Mouse (Mus musculus): ENCODE results near the gene Dclre1b. TPM values are rescaled to one million over a fixed set of nuclear protein-coding genes. Genes with fewer than 3 reads are reported as not detected.
"Not testable (repeated sequence)": the region's sequence is repeated elsewhere in the genome, so short reads cannot be mapped to it uniquely, and the experiment has no call there.

The Dclre1b gene
- polyA plus RNA-seq, 1 experiment from 2014 or later: 29.7 TPM

DNA sequence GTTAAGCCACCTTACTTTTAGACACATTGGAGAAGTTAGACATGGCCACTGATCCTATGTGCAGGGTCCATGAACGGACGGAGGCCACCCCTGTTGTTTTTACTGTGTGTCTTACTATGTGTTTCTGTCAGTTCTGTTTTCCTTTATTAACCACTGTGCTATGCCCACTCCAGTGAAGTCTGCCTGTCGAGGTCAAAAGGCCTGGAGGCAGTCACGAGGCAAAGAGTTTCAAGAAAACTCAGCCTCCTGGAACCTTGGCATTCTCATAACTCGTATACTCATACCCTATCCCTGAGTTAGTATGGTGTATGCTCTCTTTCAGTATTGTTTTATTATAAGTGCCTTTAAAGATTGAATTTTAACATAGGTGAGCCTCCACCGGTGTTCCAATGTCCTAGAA lies 30.5 kb upstream of the Dclre1b start:
- 79% methylated on average over 6 of the region's 6 CpGs for WGBS (ENCODE audit: insufficient replicate concordance)
- H3K36me3 ChIP-seq (replicated peaks): no peaks in the 10 kb centered on the region
- no peak for ATAC-seq (ENCODE audit: insufficient read depth)

DNA sequence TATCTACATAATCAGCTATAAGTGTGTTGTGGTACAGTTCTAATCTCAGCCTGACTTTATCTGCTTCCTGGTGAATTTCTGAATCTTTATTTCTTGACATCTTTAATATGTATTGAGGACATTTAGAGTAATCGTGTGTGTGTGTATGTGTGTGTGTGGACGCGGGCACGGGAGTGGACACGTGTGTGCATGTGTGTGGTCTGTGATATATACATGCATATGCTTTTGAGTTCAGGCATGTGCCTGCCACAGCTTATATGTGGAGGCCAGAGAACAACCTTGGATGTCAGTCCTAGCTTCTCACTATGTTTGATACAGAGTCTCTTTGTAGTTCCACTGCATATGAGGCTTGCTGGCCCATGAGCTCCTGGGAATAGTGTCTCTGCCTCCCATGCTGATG lies 27.2 kb upstream of the Dclre1b start:
- Histone ChIP-seq H3K36me3 (replicated peaks) (no peaks in the 10 kb centered on the region), H3K4me2 (no peak overlapping the region), H3K27ac (replicated peaks) (no peak overlapping the region), H3K4me1 (replicated peaks) (peaks cover 19% of the 10 kb centered on the region), H3K9me3 (replicated peaks) (no peaks in the 10 kb centered on the region), H3K9ac (no peak overlapping the region), H3K4me3 (replicated peaks) (no peak overlapping the region), H3K27me3 (no peaks in the 10 kb centered on the region)
- WGBS (ENCODE audit: insufficient replicate concordance): 90% methylated on average over 5 of the region's 5 CpGs
- ATAC-seq (ENCODE audit: insufficient read depth): no peak

More for the DNA sequence above, 30.5 kb upstream of the Dclre1b start:
- Histone ChIP-seq H3K27ac (replicated peaks) (no peak overlapping the region), H3K4me1 (replicated peaks) (no peaks in the 10 kb centered on the region), H3K9me3 (replicated peaks) (no peaks in the 10 kb centered on the region), H3K9ac (no peak overlapping the region), H3K4me3 (replicated peaks) (no peak overlapping the region), H3K4me2 (no peak overlapping the region), H3K27me3 (no peaks in the 10 kb centered on the region)

DNA sequence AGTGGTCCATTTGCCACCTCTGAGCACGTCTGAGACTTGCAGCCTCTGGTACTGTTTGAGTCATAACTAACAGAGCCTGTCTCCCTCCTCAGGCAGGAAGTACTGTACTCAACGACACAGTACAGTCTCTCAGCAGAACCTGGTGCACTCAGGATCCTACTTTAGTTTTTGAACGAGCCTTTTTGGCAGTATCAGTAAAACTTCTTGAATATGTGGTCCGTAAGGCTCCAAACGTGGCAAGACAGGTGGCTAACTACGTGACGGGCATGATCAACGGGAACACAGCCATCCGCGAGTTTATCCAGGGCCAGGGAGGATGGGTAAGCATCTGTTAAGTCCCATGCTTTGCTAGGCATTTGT lies 26.7 kb upstream of the Dclre1b start:
- Histone ChIP-seq H3K27me3 (no peaks in the 10 kb centered on the region), H3K4me2 (no peak overlapping the region), H3K36me3 (replicated peaks) (no peaks in the 10 kb centered on the region), H3K4me3 (replicated peaks) (no peak overlapping the region), H3K9me3 (replicated peaks) (no peaks in the 10 kb centered on the region), H3K27ac (replicated peaks) (no peak overlapping the region), H3K9ac (no peak overlapping the region), H3K4me1 (replicated peaks) (peaks cover 19% of the 10 kb centered on the region)
- 71% methylated on average over 10 of the region's 10 CpGs for WGBS (ENCODE audit: insufficient replicate concordance)
- no peak for ATAC-seq (ENCODE audit: insufficient read depth)

DNA sequence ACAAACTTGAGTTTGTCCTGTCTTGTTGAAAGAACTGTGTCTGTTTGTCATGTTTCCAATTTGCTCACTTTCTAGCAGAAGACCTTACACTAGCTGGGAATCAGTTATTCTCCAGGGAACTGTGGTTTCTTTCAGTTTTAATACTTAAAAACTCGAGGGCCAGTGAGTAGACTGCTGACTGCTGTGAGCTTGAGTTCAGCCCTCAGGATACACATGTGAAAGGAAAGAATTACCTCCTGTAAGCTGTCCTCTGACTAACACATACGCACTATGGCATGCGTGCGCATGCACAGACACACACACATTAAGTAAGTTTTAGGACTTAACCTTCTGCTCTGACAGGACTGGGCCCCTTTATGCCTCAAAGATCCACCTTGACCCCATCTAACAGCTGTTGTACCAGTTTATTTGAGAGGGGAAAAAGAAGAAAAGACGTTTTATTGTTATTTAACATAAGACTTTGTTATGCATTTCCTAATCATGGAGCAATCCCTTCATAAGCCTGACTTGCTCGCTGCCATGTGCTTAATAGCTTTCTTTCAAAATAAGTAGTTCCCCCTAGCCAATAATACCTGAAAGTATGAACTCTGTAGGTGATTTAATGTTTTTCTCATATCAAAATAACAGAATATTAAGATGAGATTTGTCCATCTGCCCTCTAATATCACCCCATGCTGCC lies 26.2 kb upstream of the Dclre1b start:
- Histone ChIP-seq H3K27me3 (no peaks in the 10 kb centered on the region), H3K9ac (no peak overlapping the region), H3K4me2 (no peak overlapping the region), H3K27ac (replicated peaks) (no peak overlapping the region), H3K9me3 (replicated peaks) (no peaks in the 10 kb centered on the region), H3K36me3 (replicated peaks) (no peaks in the 10 kb centered on the region), H3K4me1 (replicated peaks) (peaks cover 19% of the 10 kb centered on the region), H3K4me3 (replicated peaks) (no peak overlapping the region)
- 71% methylated on average over 6 of the region's 6 CpGs for WGBS (ENCODE audit: insufficient replicate concordance)
- ATAC-seq (ENCODE audit: insufficient read depth): no peak

DNA sequence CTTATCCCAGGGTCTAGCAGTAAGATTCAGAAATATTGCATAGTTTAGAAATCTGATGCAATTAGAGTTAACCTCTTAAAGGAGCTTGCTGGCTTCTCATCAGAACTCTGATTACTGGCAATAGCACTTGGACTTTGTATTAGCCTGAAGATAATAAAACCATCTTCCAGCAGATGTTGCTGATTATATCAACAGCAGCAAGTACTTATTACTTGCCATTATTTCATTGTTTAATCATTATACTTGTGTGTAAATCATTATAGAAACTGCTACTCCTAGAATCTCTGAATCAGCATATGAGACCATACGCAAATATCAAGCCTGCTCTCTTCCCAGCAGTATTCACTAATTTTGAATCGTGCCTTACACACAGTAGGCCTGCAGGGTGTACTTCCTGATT lies 24.8 kb upstream of the Dclre1b start:
- H3K36me3 ChIP-seq (replicated peaks): no peaks in the 10 kb centered on the region
- peaks cover 19% of the 10 kb centered on the region for H3K4me1 ChIP-seq (replicated peaks)
- no peaks in the 10 kb centered on the region for H3K9me3 ChIP-seq (replicated peaks)
- H3K4me3 ChIP-seq (replicated peaks): no peak overlapping the region
- no peak overlapping the region for H3K4me2 ChIP-seq
- ATAC-seq (ENCODE audit: insufficient read depth): no peak
- H3K9ac ChIP-seq: no peak overlapping the region
- no peaks in the 10 kb centered on the region for H3K27me3 ChIP-seq
- WGBS (ENCODE audit: insufficient replicate concordance): 82% methylated on average over 2 of the region's 2 CpGs
- H3K27ac ChIP-seq (replicated peaks): no peak overlapping the region

DNA sequence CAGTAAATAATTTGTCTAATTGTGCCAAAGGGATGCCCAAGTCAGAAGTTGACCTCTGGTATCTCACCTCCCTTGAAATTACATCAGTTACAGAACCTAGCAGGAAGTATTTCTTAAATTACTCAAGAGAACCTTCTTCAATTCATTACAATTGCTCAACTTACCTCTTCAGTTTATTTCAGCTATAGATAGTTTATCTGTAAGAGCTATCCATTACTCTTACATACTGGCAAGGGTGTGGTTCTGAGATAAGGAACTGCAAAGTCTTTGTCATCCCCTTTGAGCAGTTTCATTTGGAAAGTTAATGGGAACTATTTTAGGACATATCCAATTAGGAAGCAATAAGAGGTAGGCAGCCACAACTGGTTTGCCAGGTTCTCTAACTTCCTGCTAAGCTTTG lies 23.2 kb upstream of the Dclre1b start, which contains the start of gene Bcl2l15:
Gene Bcl2l15, plus strand, starts transcription at position 176 of the 400 bp plus-strand sequence.
- ATAC-seq (ENCODE audit: insufficient read depth): peak; percentile 56; the same call in 1 of the 2 replicates
- Histone ChIP-seq H3K4me3 (replicated peaks) (no peak within 1 kb of the TSS), H3K4me2 (peak within 1 kb of the TSS; percentile 29), H3K9me3 (replicated peaks) (no peaks in the 10 kb centered on the region), H3K27me3 (no peaks in the 10 kb centered on the region), H3K27ac (replicated peaks) (peak within 1 kb of the TSS; percentile 16; the same call in 1 of the 2 replicates), H3K36me3 (replicated peaks) (no peaks in the 10 kb centered on the region), H3K4me1 (replicated peaks) (peaks cover 19% of the 10 kb centered on the region), H3K9ac (no peak within 1 kb of the TSS)

DNA sequence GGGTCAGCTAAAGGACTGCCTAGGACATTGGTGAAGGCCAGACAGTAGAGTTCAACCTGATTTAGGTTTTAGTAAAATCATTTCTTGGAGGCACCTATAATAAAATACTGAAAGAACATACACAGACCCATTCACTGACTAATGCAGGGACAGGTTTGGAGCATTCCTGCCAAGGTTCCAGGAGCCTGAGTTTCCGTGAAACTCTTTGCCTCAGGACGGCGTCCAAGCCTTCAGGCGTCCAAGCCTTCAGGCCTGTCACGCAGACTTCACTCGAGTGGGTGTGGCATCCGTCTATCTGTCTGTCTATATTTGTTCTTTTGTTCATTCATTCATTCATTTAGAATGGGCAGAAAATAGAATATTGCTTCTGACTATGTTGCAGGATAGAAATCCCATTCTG lies 21.9 kb upstream of the Dclre1b start:
- no peak overlapping the region for H3K4me2 ChIP-seq
- no peak overlapping the region for H3K4me3 ChIP-seq (replicated peaks)
- WGBS (ENCODE audit: insufficient replicate concordance): 66% methylated on average over 7 of the region's 7 CpGs
- no peaks in the 10 kb centered on the region for H3K27me3 ChIP-seq
- H3K27ac ChIP-seq (replicated peaks): no peak overlapping the region
- H3K36me3 ChIP-seq (replicated peaks): no peaks in the 10 kb centered on the region
- ATAC-seq (ENCODE audit: insufficient read depth): no peak
- peaks cover 19% of the 10 kb centered on the region for H3K4me1 ChIP-seq (replicated peaks)
- no peak overlapping the region for H3K9ac ChIP-seq
- H3K9me3 ChIP-seq (replicated peaks): no peaks in the 10 kb centered on the region

DNA sequence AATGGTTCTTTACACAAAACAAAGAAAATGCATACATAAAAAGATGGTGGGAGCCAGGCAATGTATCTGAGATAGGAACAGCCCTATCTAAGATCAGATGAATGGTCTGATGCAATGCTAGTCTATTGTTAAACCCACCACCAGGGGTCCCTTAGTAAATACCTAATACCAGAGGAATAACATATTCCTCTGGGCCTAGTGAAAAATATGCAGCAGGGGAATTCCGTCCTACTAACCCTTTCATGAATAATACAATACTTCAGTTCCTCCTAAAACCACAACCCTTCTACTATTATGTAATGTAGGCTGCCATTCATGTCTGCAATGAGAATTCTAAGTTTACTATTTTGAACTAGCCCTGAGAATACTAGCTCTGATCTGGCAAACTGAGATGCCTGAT lies 21.4 kb upstream of the Dclre1b start:
- not testable (repeated sequence) for ATAC-seq (ENCODE audit: insufficient read depth); H3K27ac ChIP-seq (replicated peaks); H3K4me2 ChIP-seq; H3K9ac ChIP-seq; H3K27me3 ChIP-seq; H3K36me3 ChIP-seq (replicated peaks); H3K4me3 ChIP-seq (replicated peaks); H3K9me3 ChIP-seq (replicated peaks)
- 74% methylated on average over 1 of the region's 1 CpGs for WGBS (ENCODE audit: insufficient replicate concordance)
- H3K4me1 ChIP-seq (replicated peaks): peaks cover 19% of the 10 kb centered on the region

DNA sequence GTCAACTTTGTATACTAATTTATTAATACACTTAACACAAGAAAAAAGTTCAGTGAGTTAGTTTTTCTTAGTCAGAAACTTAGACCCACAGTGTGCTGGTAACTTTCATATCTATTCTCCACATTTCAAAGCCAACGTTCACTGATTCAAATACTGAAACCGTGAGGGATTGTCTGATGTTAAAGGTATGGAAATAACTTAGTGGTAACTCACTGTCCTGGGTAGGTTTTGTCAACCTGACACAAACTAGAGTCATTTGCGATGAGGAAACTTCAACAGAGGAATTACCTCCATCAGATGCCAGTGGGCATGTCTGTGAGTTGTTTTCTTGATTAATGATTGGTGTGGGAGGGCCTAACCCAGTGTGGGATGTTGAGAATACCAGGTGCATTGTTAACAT lies 19.8 kb upstream of the Dclre1b start:
- ATAC-seq (ENCODE audit: insufficient read depth): no peak
- Histone ChIP-seq H3K36me3 (replicated peaks) (no peaks in the 10 kb centered on the region), H3K4me2 (no peak overlapping the region), H3K4me3 (replicated peaks) (no peak overlapping the region), H3K9ac (no peak overlapping the region), H3K27ac (replicated peaks) (no peak overlapping the region), H3K27me3 (no peaks in the 10 kb centered on the region), H3K9me3 (replicated peaks) (no peaks in the 10 kb centered on the region), H3K4me1 (replicated peaks) (peaks cover 19% of the 10 kb centered on the region)
- WGBS (ENCODE audit: insufficient replicate concordance): 81% methylated on average over 3 of the region's 3 CpGs

DNA sequence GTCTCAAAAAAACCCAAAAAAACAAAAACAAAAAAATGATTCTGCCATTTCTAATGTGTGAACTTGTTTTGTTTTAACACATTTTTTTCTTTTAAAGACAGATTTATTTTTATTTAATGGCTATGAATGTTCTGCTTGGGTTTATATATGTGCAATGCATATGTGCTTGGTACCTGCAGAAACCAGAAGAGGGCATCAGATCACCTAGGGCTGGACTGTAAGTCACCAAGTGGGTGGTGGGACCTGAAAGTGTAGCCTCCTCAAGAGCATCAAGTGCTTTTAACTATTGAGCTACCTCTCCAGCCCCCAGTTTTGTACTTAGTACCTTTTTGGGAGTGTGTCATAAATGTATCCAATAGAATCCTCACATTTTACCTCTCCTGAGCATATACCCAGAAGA lies 18.3 kb upstream of the Dclre1b start:
- no peaks in the 10 kb centered on the region for H3K9me3 ChIP-seq (replicated peaks)
- no peak overlapping the region for H3K27ac ChIP-seq (replicated peaks)
- ATAC-seq (ENCODE audit: insufficient read depth): no peak
- no peak overlapping the region for H3K4me2 ChIP-seq
- H3K36me3 ChIP-seq (replicated peaks): peaks cover 11% of the 10 kb centered on the region
- no peak overlapping the region for H3K4me3 ChIP-seq (replicated peaks)
- H3K27me3 ChIP-seq: no peaks in the 10 kb centered on the region
- no peak overlapping the region for H3K9ac ChIP-seq
- H3K4me1 ChIP-seq (replicated peaks): peaks cover 12% of the 10 kb centered on the region

DNA sequence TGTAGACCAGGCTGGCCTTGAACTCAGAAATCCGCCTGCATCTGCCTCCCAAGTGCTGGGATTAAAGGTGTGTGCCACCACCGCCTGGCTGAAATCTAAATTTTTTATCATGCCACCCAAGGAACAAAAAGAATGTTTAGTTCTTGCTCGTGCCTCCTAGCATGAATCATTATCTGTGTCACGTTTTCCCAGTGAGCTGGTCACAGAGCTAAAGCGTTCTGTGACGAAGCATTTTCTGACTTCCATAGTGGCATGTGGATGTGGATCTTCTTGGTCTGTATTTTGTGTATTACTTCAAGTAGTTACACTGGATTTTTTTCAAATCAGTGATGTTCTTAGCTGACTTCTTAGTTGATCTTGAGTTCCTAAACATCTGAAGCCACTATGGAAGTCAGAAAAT lies 1.7 kb upstream of the Dclre1b start:
- Histone ChIP-seq H3K27me3 (no peaks in the 10 kb centered on the region), H3K9me3 (replicated peaks) (no peaks in the 10 kb centered on the region), H3K36me3 (replicated peaks) (peaks cover 52% of the 10 kb centered on the region), H3K27ac (replicated peaks) (peak overlapping the region; percentile 98), H3K9ac (peak overlapping the region; percentile 90; the same call in 1 of the 2 replicates), H3K4me3 (replicated peaks) (peak overlapping the region; percentile 89), H3K4me2 (peak overlapping the region; percentile 70), H3K4me1 (replicated peaks) (peaks cover 45% of the 10 kb centered on the region)
- no peak for ATAC-seq (ENCODE audit: insufficient read depth)
- WGBS (ENCODE audit: insufficient replicate concordance): 62% methylated on average over 6 of the region's 6 CpGs

DNA sequence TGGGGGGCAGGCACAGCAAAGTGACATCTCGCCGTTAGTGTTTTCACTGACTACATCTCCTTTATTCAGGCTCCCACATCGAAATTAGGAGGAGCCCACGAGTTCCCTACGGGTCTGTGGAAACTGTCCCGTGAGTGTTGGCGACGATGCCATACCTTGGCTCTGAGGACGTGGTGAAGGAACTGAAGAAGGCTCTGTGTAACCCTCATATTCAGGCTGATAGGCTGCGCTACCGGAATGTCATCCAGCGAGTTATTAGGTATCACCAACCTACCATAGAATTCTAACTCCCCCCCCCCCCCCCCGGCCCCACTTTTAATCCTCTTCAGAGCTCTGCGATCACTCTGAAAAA lies 531 bp upstream of the Dclre1b start:
- peak; percentile 60 for ATAC-seq (ENCODE audit: insufficient read depth)
- Histone ChIP-seq H3K9me3 (replicated peaks) (no peaks in the 10 kb centered on the region), H3K36me3 (replicated peaks) (peaks cover 52% of the 10 kb centered on the region), H3K27ac (replicated peaks) (peak overlapping the region; percentile 98), H3K27me3 (no peaks in the 10 kb centered on the region), H3K4me2 (peak overlapping the region; percentile 70), H3K4me3 (replicated peaks) (peak overlapping the region; percentile 89), H3K9ac (peak overlapping the region; percentile 90), H3K4me1 (replicated peaks) (peaks cover 54% of the 10 kb centered on the region)
- 3% methylated on average over 14 of the region's 14 CpGs for WGBS (ENCODE audit: insufficient replicate concordance)

Measured in liver, embryonic 15.5 days (tissue).